Mouse (Mus musculus): ENCODE measurements at regions not wholly inside any gene's neighbourhood (a gene's known extent, or its start where the extent isn't known, plus 50 kb on each side); places are given as distances from the start of the nearest gene placed in this dataset.
A peak's percentile ranks its signal among the peaks of the same experiment; 100 is the strongest.

DNA sequence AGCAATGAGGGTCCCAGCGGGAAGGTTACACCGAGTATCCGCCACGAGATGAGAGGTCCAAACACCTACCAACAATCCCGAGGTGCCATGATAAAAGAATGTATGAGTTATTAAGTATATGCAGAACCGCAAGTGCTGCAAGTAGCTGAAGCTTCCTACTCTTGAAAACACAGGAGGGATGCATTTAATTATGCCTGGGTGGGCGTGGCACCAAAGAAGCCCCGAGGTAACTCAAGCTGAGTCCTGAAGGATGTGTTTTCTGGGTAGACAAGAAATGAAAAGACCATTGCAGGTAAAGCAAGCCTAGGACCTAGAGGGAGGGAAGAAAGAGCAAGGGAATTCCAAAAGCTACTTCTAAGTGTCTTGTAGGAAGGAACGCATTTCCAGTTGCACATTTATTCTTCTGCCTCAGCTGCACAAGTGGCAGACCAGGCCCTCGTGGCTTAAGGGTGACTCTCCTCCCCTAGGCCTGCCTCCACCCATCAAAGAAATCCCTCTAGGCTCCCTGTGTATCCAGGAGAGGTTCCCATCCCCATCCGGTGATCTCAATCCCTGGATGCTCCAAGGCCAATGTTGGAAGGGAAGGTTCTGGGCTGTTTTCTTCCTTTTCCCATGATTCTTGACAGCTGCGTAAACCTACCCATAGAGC is 104.2 kb upstream of the Mgme1 start:
- DNase-seq: no peak
- intact Hi-C loops (cut with DNase I): no loop called here

DNA sequence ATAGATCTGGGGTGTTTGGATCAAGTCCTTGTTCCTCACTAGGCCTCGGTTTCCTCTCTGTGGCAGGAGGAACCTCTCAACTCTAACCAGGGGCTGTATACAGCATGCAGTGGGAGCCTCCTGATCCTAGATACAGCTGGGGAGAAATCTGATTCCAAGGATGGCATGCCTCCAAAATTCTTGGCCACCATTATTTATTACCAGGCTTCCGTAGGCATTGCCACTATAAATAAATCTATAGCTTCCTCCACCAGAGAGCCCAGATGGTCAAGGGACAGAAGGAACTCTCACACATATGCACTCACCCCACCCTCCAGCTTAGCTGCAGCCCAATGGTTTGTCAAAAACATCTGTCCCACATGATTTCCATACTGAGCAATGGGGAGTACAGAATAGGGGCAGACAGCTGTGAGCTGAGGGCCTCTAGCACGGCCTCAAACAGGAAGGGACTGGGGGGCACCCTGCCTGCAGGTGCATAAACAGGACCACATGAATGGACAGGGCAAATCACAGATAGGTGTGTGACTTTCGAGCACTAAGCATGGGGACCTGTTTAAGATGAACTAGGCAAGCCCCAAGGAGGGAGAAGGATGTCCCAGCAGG is 100.8 kb upstream of the Mgme1 start:
- DNase-seq: no peak
- intact Hi-C loops (cut with DNase I): no loop called here

DNA sequence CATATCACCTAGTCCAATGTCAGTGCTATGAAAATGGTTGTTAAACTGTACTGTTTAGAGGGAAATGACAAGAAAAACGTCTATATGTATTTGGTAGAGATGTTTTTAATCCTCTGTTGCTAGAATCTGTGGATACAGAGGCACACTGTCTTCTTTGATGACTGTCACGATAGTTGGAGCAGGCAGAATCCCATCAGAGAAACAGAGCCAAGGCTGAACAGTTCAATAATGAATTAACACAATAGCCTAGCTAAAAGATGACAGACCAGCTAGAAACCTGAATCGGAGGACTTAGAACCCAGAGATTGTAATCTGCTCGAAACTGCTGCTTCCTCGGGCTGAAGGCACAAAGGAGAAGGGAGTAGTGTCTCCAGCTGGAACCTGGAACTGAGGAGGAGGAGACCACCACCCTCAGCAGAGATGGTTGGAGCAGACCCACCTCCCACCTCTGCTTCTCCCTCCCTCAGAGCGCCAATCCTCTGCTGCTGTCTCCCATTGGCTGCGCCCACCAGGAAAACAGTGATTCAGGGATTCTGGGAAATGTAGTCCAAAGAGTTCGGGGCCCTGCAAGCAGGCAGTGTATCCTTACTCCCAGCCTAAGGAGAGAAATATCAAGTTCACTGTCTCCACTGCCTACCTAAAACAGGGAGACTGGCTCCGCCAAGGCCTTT is 98.2 kb upstream of the Mgme1 start:
- DNase-seq: peak in 1 of 2 experiments; percentile 45
- intact Hi-C loops (cut with DNase I): no loop called here

DNA sequence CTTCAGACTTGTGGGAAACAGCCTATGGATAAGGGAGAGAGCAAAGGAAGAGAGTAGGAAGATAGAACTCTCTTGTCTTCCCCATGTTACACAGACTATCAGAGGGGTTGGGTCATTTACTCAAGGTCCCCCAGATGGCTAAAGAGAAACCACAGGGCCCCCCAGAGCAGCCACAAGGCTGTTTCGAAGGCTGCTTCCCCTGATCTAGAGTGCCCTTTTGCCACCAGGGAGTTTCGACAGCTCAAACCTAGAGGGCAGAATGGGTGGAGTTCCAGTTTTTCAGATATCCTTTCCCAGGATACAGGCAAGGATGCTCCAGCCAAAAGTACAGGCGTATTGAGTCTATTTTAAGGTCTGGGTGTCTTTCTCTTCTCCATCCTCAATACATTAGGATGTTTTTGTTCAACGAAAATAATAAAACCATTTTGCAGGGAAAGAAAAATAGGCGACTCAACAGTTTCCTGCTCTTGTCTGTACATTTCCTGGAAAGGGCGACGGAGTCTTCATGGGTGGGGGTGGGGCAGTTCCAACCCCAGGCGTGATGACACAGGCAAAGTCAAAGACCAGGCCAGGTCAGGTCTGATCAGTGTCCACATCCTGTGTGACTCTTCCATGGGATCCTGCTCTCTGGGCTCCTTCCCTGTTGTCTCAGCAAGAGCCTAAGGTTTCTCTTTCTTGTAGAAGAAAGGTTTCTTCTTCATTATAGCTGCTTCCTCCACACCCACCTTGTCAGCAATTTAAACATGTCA is 96.9 kb upstream of the Mgme1 start:
- intact Hi-C loops (cut with DNase I): no loop called here
- DNase-seq: no peak

DNA sequence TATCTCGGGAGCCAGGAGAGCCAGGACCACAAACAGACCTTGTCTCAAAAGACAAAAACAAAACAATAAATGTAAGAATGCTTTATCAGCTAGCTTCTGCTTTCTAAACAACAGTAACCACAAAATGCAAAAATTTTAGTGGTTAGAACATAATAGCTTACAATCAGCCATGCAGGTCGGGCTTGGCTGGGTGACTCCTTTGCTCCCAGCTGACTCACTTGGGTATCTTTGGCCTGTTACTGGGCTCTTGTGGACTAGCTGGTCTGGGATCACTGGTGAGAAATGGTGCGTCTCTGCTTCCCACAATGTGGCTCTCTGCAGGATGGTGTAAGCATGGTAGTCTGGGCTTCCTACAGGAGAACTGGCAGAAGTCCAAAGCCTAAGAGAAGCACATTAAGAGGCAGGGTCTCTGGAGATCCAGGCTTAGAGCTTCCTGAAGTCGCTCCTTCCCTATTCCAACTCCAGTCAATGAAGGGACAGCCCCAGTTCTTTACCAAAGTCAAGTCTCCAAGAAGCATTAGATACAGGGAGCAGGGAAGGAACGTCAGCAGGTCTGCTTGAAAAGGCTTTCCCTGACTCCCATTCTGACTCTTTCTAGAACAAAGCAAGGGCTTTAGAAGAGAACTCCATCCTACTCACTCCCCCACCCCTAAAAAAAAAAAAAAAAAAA is 96.0 kb upstream of the Mgme1 start:
- intact Hi-C loops (cut with DNase I): no loop called here
- no peak for DNase-seq

DNA sequence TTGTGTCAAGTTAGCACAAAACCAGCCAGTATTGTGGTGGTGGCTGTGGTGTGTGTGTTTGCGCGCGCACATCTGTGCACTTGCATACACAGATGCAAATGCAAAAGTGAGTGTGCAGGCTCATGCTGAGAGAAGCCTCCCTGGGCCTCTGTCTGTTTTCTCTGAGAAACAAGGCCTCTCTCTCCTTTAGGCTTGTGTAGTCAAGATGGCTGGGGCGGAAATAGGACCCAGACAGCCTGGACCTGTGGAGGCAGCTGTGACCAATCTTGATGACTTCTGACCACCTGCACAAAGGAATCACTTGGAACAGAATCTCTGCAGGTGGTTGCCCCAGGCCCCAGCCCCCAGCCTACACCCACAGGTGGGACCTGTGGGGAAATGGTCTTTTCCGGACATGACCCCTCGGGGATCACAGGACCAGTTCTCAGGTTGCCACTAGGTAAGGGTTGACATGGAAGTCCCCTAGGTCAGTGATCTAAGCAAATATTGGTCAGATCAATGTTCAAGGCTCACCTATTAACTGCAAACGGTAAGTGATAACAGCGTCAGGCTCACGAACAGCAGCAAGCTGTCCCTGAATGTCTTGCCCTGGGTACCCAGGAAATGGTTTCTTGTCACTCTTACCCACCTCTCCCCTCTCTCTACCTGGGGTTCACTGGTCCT is 93.8 kb upstream of the Mgme1 start:
- DNase-seq: no peak
- intact Hi-C loops (cut with DNase I): no loop called here

DNA sequence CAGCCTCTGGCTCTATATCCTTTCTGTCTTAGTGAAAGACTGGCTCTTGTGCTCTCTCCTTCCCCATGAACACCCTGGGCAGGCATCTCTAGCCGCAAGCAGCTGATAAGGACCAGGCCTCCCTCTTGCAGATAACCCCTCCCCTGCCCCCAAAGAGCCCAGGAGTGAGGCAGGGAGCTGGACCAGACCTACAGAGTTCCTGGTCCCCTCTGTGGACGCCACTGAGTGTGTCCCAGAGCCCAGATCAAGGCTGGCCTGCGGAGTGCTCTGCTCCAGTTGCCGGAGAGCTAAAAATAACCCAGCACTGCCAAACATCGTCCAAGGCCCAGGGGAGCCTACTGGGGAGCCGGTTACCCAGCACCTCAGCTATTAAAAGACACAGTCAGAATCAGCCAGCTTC is 93.2 kb upstream of the Mgme1 start:
- peak; percentile 36 to 52 for DNase-seq
- intact Hi-C loops (cut with DNase I): no loop called here

DNA sequence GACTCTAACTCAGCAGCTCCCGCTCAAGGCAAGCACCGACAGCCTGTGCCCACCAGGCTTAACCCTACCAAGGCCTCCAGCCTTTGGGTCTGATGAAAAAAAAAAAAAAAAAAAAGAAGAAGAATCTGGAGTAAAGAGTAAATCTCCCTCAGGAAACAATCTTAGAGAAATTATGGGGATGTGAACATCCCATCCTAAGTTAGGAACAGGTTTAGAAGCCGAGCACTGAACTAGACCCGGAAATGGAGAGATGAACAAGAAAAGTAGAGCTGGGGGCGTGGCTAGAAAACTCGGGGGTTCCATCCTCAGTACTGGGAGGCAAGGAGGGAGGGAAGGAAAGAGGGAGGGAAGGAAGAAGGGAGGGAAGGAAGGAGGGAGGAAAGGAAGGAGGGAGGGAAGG is 92.5 kb upstream of the Mgme1 start:
- intact Hi-C loops (cut with DNase I): no loop called here
- no peak for DNase-seq

DNA sequence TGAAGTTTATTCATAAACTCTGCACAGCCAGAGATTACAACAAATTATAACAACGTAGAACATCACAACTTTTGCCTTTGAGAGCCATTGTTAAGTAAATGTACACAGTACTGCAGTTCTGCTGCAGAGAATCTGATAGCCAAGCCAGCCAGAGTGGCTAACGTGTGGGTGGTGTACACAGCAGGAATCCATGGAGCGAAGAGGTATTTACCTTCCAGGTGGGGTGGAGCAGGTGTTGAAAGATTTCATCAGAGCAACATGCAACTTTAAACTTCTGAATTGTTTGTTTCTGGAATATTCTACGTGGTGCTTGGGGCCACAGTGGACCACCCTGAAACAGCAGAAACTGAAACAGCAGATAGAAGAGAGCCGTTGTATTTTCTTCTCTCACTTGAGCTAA is 88.4 kb upstream of the Mgme1 start:
- DNase-seq: no peak
- intact Hi-C loops (cut with DNase I): no loop called here

DNA sequence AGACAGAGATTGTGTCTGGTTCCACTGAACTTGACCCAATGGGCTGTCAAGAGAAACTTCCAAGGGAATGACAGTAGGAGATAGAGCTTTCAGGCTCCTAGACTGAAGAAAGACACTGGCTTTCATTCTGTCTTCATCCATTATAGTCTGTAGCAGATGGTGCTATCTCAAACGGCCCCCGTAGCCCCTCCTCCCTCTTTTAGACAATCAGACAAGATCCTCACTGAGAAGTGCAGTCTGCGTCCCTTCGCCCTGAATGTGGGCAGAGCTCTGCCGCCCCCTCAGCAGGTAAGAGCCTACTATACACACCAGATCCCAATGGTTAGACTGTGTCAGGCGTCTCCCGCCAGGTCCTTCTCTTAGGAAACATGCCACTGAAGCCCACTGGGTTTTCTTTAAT is 87.9 kb upstream of the Mgme1 start:
- intact Hi-C loops (cut with DNase I): no loop called here
- no peak for DNase-seq

DNA sequence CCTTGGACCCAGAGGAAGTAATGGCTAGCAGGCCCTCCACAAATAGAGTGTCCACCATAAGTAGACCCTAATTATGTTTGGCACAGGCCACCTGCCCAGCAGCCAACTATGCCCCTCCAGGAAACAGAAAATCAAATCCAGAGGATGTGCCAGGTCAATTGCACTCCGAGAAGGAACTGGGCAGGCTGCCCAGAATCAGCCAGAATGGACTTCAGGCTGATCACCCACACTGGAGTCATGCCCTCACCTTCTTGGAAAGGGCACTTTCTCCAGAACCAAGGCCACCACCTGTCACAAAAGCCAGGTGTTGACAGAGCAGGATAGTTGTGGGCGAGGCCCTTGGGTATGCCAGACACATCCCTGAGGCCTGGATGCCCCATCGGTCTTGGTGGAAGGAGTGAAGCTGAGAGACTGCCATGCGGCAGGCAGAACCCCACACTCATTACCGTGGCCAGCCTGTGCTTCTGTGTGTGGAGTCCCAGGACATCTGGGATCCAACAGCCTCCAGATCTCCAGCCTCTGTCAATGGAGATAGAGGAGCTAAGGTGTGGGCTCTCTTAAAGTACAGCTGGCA is 87.0 kb upstream of the Mgme1 start:
- intact Hi-C loops (cut with DNase I): no loop called here
- DNase-seq: peak in 1 of 2 experiments; percentile 29

DNA sequence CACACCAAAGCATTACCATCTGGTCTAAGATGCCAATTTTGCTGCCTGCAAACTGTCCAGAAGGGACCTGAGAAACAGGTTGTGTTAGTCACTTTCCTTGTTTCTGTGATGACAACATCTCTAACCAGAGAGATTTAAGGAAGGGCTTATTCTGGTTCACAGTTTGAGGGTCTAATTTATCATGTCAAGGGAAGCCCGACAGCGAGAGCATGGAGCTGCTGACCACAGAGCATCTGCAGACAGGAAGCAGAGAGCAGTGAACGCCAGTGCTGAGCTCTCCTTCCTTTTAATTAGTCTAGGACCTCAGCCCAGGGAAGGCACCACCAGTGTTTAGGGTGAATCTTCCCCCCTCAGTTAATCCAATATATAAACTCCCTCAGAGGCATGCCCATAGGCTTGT is 85.3 kb upstream of the Mgme1 start:
- no peak for DNase-seq
- intact Hi-C loops (cut with DNase I): no loop called here

DNA sequence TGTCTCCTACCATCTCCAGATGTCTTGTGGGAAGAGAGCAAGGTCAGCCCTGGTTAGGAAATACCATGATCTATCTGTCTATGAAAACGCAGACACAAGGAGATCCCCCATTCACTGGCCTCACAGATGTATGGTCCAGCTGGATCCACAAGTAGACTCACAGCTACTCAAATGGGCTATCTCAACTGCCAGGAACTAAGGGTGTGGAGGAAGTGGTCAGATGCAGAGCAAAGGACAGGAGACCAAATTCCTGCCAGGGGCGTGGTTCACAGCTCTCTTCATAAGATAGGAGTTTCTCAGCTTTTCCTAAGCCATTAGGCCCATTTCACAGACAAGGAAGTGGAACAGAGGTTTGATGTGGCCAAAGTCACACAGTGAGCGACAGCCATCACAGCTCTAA is 84.0 kb upstream of the Mgme1 start:
- intact Hi-C loops (cut with DNase I): no loop called here
- DNase-seq: no peak

DNA sequence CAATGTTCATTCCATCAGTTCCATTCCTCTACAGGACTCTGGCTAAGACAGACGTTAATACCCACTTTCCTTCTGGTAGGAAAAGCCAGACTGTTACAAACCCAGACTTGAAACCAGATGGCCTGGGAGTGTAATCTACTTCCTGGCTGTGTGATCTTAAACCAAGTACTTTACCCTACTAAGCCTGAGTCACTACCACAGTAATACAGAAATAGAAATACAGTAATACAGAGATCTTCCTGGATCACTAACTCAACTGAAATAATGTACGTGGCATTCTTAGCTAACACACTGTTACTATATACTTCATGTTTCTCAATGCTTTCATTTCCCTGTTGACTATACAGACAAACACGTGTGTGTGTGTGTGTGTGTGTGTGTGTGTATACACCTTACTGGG is 82.4 kb upstream of the Mgme1 start:
- no peak for DNase-seq
- intact Hi-C loops (cut with DNase I): no loop called here

DNA sequence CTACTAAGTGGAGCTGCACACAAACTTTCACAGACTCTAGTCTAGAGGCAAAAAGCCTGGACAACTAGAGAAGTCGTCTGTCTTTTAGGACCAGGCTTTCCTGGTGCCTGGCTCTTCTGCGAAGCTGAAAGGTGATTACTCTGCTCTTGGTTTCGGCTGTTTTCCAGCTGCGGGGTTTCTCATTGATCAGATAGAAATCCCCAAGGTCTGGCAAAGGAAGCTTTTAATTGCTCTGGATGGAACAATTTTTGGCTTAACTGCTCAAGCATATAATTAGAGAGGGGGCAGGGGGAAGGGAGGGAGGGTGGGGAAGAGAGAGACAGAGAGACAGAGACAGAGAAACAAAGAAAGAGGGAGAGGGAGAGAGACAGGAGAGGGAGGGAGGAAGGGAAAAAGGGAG is 82.0 kb upstream of the Mgme1 start:
- intact Hi-C loops (cut with DNase I): no loop called here
- no peak for DNase-seq

DNA sequence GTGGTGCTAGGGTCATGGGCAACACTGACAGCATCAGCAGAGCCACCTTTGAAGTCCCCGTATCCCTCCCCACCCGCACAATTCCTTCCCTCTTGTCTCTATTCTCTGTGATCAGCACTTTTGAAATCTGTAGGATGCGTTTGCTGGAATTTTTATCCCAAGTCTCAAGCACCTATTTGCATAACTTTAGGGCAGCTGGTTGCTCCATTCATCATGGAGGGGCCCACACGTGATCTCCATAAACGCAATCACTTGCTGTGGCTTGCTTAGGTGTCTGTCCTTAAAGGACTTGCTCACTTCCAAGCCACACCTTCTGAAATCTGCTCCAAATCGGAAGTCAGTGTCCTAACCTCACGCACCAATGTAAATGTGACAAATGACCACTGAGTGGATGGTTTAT is 80.7 kb upstream of the Mgme1 start:
- intact Hi-C loops (cut with DNase I): no loop called here
- no peak for DNase-seq

DNA sequence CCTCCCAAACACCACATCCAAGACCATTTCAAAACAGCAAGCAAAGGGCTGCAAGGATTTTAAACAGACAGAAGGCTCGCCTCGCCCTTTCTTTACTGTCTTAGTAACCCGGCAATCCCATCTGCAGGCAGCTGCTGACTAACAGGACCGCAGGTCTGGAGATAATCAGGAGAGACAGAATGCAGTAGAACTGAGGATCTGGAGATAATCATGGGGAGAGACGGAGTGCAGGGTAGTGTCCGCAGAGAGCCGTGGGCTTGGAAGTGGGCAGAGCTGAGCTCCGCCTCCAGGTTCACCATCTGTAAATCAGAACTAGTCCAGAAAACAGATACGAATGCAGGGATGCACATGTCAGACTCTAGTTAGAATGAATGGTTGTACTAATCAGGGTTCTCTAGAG is 79.4 kb upstream of the Mgme1 start:
- intact Hi-C loops (cut with DNase I): no loop called here
- no peak for DNase-seq

DNA sequence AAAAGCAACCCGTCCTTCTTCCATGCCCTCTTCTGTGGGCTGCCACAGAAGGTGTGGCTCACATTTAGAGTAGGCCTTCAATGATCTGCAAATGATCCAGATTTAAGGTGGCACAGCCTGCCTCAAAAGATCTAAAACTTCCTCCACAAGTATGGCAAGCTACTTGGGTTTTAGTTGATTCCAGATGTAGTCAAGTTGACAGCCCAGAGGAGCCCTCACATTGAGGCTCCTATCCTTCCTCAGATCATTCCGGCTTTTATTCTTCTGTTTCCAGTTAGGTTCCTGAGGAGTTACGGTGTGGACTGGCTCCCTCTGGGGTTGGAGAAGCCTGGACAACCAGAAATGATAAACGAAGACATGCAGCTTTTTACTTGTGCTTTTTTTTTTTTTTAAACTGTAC is 78.8 kb upstream of the Mgme1 start:
- no peak for DNase-seq
- intact Hi-C loops (cut with DNase I): no loop called here

DNA sequence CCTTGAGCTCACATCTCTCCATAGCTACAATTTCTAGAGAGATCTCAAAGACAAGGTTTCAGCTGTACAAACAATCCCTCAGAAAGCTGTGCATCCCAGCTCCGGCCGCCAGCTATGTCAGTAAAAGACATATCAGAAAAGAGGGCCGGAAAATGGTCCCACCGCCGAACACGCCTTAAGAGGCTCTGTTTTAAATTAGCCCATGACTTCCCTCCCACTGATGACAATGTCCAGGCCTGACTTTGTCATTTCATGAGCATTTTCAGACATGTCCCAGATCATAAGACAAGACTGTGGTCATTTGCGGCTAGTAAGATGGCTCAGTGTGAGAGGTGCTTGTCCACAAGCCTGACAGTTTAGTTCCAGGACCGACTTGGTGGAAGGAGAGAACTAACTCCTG is 78.0 kb upstream of the Mgme1 start:
- intact Hi-C loops (cut with DNase I): no loop called here
- no peak for DNase-seq

DNA sequence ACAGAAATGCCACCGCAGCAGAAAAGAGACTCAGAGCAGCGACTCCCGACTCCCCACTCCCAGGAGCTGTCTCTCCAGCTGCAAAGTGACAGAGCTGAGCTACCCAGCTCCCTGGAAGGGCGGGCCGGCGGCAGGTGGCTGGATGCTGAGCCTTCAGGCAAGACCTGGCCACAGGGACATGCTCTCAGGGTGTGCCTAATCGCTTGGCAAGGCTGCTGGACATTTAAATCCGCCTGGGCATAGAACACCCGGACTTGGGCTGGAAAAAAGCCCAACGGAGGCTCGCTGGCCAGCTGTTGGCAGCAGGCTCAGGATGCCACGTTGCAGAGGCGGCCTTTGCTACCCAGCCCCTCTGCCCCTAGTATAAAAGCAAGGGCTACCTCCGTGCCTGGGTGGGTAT is 74.6 kb upstream of the Mgme1 start:
- intact Hi-C loops (cut with DNase I): no loop called here
- DNase-seq: peak in 1 of 2 experiments; percentile 39

Data from gastrocnemius, postnatal 36 days (tissue).